Mouse (Mus musculus) layer of hippocampus, postnatal 36 days (tissue): Measurements from ENCODE around the gene Boc. TPM values are rescaled to one million over a fixed set of nuclear protein-coding genes. Genes with fewer than 3 reads are reported as not detected.
"Not testable (repeated sequence)": the region's sequence is repeated elsewhere in the genome, so short reads cannot be mapped to it uniquely, and the experiment has no call there.

Experiments used
- DNase-seq, 2 experiments: peaks; one replicate each; pipeline ENCODE4 v3.0.0; 2022
- microRNA-seq, 2 experiments: library from miRNA; unstranded; fragments of <30 nt; microRNA quantifications; one replicate each; pipeline ENCODE4 v1.2.0; 2021
- total RNA-seq, 2 experiments: library from RNA; stranded (reverse); gene quantifications; 2 replicates each; pipeline ENCODE4 v1.2.3; 2021

The Boc gene
- total RNA-seq, 2 experiments from 2014 or later: 9.8 to 10.1 TPM

DNA sequence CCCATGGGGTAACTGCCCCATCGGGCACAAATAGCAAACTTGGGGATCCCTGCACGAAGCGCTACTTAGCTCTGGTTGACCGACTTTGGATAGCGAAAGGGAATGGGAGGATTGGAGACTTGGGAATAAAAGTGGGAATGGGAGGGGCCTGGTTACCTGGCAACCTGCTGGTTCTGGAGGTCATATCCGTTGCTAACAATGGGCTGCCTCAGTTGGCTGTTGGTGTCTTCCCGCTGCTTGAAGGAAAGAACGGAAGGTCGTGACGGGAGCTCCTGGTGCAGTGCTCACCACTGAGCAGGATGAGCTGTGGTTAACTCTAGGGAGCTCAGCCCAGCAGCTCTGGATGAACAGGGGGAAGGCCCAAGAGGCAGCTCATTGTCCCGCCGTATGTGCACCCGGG lies 71.5 kb downstream of the Boc start:
- DNase-seq: no peak

DNA sequence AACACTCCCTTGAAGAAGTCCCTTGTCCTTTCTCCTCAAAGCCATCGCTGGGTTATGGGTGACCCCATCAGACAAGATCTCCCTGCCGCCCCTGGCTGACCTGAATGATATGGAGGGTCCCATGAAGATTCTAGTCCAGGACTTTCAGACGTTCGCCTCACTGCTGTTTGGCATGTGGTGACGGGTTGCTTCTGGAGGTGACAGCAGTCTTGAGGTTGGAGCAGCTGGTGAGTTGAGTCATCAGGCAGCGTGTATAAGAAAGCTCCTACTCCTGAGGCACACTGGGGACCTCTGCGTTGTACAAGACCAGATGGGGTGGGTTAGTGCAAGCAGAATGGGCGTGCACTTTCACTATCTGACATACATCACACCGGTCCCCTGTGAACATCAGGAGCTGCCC lies 72.1 kb downstream of the Boc start:
- no peak for DNase-seq

DNA sequence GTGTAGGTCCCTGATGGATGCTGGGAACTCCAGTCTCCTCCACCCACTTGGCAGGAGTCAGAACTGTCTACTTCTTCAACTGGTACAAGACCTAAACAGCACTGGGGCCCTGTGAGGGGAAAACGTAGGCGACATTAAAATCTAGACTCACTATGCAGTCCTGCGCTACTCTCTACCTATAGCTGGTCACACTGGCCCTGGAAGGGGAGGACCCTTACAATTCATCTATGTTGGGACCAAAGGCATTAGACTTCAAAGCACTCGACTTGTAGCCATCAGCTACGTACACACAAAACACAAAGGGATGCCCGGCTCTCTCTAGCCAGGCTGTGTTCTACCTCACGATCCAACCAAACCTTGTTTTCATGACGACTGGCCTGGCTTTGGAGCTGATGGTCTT lies 73.0 kb downstream of the Boc start:
- no peak for DNase-seq

DNA sequence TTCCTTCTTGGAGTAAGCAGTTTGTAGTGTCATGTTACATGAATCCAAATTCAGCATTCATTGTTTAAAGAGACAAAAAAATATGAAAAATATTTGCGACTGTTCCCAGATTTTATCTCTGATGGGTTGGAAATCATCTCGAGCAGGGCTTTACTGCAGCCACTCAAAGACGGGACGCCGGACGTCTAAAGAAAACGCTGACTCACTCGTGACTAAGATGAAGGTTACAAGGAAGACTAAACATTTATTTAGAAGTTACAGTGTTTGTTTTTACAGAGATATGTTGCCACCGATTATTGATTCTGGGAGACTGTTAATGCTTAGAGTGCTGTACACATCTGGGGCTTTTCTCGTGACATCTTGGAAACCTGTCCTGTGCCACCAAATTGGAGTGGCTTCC lies 73.9 kb downstream of the Boc start:
- DNase-seq: no peak

DNA sequence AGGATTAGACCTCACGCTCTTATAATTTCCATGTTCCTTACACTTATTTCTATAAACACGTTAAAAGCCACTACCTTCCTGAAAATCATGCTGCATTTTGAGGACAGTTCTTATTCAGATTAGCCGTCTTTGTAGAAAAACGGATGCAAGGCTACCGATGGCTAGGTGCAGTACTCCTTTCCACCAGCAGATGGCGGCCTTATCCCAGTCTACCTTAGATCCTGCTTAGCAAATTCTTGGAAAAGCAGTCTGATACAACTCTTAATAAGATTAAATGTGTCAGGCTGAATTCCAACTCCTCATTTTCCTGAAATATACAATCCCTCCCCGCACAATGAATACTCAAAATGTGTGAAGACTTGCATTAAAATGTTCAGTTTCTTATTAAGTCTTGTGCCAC lies 74.6 kb downstream of the Boc start:
- DNase-seq: peak; percentile 78 to 79

DNA sequence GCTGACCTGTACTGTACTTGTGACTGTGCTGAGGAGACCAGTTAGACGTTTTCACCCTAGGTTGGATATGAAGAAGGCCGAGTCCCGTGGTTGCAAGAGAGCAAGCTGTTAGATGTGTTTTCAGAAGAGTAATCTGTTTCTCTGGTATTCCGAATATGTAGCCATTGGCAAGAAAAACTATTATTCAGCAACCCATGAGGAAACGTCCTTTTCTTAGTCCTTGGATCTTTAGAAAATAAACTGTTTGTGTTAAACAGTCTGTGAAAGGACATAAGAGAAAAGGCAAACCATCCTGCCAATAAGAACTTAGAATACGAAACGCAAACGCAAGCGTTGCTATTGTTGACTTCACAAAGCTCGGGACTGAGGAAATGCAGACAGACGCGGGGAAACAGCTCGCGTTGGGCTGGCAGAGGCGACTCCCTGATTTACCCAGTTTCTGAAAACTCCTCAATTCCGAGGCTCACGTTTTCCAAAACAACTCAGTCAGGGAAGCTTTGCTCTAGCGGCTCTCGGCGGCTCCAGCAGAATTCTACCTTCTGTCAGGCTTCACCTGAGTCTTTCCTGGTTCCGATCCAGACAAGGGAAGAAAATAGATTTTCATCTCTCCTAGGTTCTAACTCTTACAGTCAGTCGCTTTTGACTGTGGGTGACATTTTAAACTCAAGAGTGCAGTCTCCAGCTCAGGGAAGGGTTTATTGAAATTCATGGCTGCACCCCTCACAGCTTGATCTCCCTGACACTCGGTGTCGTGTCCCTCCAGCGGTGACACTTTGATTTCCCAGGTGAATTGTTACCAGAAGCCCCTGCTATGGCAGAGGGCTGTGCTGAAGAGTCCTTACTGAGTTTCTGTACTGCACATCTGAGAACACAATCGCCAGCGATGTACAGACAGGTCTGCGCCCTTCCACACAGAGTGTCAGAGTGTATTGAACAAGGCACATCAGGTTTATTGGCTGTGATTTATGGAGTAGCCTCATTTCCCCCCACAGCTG lies 76.8 kb downstream of the Boc start:
- DNase-seq: no peak

DNA sequence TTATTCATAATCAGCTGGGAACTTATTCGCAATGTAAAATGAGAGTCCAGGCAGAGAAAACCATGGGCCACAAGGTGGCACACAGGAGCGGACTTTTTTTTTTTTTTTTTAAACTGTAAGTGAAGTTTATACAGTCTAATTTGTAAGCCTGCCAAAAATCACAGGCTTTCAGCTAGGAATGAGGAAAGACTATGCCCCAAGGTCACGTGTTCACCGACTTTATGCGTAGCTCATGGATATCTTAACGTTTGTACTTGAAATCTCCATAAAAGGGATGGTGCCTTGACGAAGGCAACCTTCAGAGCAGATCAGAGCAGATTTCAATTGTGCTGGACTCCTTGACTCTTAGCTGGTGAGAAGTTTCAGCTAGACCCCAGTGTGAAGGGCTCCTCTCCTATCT lies 78.1 kb downstream of the Boc start:
- no peak for DNase-seq

DNA sequence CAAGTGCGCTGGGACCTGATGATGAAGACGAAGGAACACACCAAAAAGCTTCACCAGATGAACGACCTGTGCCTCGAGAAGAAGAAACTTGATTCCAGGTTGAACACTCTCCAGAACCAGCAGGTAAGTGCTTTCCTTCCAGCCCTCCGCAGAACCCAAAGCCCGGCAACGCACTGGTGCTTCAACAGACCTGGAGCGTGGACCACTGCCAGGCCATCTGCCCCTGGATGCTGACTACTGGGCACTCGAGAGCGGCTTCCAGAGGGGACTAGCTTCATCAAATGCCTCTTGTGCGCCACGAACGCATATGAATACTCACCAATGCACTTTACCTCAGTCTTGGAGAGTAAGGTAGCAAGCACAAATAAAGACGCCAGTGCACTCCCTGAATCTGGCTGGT lies 78.8 kb downstream of the Boc start:
- no peak for DNase-seq

DNA sequence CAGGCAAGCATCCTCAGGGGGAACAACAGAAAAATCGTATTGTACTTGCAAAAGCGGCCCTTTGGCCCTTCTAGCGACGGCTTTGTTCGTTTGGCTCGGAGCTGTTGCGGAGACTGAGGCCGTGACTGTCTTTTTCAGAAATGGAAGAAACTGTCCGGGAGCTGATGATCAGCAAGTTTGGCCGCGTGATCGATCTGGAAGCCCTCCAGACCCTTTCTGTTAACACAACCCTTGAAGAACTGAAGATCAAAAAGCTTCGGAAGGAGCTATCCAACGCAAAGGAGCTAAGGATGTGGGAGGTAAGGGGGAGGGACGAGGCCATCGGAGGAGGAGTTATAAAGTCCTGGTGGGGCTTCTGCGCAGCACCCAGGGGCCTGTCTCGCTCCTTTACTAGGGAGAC lies 79.9 kb downstream of the Boc start:
- no peak for DNase-seq

DNA sequence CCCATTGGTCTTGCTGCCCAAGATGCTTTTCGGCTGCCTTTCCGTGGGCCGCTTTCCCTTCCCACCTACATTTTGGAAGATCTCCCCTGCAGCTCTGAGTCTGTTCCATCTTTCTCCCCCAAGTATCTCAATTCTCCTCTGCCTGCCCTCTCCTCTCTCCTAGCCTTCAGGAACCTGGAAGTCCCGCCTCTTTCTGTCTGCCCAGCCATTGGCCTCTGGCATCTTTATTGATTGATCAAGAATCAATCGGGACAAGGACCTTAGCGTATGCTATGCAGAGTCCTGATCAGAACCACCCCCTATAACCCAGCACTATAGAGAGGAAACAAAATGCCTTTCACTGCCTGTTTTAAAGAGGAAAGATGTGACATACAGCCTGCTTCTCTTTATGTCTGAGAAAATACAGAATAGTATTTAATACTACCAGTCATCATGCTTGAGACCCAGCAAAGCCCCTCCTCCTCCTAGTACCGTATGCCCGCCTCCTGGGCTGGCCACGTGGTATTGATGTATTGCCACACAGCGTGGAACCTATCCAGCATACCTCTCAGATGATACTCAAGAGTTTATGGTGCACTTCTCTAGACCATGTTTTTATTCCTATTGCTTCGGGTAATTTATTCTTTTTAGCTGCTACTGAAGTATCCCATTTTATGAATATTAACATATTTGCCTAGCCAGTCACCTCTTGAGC lies 82.9 kb downstream of the Boc start:
- no peak for DNase-seq

DNA sequence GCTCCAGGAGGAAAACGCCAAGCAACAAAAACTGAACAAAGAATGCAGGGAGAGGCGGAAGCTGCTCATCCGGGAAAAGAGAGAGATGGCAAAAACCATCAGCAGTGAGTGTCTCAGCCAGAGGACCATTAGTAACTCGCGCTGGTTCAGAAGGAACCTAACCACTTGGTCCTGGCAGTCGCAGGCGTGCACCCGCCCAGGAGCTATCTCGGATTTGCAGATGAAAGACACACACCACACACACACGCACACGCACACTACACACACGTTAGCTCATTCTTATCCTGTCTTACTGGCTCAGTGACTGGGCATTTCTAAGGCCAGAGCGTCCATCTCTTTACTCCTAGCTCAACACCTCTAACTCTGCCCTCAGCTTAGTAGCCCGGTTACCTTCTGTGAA lies 83.4 kb downstream of the Boc start:
- DNase-seq: no peak

DNA sequence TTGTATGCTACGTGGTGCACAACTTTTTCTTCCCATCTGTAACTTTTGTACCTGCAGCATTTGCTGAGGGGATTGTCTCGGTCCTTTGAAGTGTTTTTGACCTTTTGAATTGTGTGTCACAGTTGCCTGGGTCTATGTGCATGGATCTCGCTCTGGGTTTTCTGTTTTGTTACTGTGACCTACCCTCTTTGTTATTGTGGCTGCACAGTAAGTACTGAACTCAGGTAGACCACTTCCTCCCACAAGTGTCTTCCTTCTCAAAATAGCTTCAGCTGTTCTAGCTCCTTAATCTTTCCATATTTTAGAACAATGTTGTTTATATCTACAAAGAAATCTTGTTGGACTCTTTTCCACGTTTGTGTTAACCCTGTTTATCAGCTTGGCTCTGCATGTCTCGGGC lies 97.8 kb downstream of the Boc start:
- no peak for DNase-seq

DNA sequence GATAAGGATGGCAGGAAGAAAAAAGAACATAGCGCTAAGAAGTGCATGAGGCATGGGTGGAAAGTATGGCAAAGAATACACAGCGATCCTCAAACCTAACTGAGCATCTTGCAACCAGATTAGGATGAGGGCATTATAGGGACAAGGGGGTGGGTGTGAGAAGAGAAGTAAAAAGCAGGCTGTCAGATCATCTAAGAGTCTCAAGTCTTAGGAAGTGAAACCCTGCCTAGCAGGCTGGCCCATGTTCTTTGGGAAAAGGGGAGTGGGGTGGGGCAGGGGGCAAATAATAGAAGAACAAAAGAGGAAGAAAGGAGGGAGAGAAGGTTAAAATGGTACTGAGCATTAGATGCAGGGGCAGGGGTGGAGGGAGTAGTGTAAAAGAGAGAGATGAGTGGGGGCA lies 99.9 kb downstream of the Boc start:
- DNase-seq: no peak

DNA sequence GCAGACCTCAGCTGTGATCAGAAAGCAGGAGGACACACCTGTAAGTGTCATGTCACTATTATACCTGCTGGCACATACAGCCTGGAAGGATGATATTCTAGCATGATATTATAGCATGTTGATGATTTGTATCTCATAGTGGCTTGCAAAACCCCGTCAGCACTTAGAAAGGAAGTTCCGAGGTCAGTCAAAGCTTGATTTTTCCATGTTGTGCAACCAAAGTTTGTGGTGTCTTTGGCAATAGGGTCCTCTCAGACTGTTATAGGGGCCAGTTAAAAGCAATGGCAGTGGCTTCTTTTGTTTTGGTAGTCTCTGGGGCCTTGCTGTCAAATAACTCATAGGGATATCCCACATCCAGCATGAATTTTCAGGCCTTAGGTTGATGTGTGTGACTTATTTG lies 100.8 kb downstream of the Boc start:
- no peak for DNase-seq

DNA sequence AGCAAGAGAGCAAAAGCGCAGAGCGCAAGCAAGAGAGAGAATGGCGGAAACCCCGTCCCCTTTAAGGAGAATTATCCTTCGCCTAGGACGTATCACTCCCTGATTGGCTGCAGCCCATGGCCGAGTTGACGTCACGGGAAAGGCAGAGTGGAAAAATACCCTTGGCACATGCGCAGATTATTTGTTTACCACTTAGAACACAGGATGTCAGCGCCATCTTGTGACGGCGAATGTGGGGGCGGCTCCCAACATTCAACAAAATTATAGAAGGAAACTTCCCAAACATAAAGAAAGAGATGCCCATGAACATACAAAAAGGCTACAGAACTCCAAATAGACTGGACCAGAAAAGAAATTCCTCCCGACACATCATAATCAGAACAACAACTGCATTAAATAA lies 116.8 kb downstream of the Boc start:
- DNase-seq: not testable (repeated sequence)

DNA sequence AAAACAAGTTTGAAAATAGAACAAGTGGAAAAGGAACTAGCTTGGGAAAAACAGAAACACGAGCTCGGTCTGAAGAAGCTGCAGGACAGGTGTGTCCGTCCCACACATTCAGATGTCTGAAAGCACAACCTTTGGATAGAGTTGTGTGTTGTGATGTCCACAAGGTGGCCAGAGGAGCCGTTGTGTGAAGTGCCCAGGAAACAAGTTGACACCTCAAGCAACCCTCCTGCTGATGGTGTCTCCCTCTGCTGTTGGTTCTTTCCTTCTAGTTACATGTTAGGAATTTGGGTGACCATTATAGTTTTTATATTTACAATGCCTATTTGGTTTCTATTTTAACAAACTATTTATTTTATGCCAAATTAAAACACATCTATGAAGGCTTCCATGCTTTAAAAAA lies 123.2 kb downstream of the Boc start:
- DNase-seq: no peak

Small RNAs within 50 kb of the gene (microRNA-seq; reads per million reads assigned to microRNA genes)
- 0.85 to 1.5 reads per million in 2 experiments for gene Mir3081

Other genes with a start within 250 kb of the Boc start
- 10 to 100 TPM; 41.6 to 44.5 TPM for gene Sidt1, start 225.7 kb downstream of the Boc start, total RNA-seq
- gene Spice1, start 211.8 kb downstream of the Boc start, total RNA-seq: 10 to 100 TPM; 15.9 to 17.3 TPM
- gene Cfap44, start 164.1 kb downstream of the Boc start, total RNA-seq: 10 to 100 TPM in 1 of 2 experiments, 1 to 10 TPM in 1; 8.0 to 12.8 TPM
- 1 to 10 TPM; 5.4 to 6.0 TPM for gene Nepro, start 165.4 kb upstream of the Boc start, total RNA-seq
- 10 to 100 TPM; 24.7 to 25.1 TPM for gene Gtpbp8, start 187.5 kb upstream of the Boc start, total RNA-seq
- under 1 TPM in 1 of 2 experiments, not detected in 1; 0.40 TPM for gene Cd200r1, start 206.8 kb upstream of the Boc start, total RNA-seq